Mouse (Mus musculus): Measurements from ENCODE around the gene Kcns1. TPM values are rescaled to one million over a fixed set of nuclear protein-coding genes. Genes with fewer than 3 reads are reported as not detected.

Gene Kcns1
- polyA plus RNA-seq, 1 experiment from 2014 or later: 0.29 TPM

DNA sequence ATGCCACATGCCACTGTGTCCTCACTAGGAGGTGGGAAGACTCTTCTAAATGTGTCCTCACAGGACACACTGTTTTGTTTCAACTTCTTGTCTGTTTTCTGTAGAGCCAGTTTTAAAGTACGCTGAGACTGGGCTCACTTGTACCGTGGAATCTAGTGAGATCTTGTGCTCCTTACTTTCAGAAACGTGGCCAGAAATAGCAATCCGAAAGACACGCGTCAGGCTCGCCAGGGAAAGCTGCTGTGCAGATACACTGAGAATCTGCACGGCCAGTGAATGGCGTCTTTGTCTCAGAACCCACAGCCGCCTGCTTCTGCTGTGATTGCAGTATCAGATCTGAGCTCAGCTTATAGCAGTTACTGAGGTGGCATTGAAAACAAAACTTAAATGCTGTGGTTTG is 28.9 kb downstream of the Kcns1 start:
- ATAC-seq (replicated peaks; ENCODE audit: extremely low read depth, insufficient read depth, low FRiP score): peak; percentile 58; the same call in 1 of the 2 replicates
- Histone ChIP-seq H3K36me3 (ENCODE audit: control insufficient read depth, insufficient read depth) (no peaks in the 10 kb centered on the region), H3K27ac (ENCODE audit: low read length) (peak overlapping the region; percentile 80), H3K27me3 (ENCODE audit: control insufficient read depth, insufficient read depth, low read length) (no peaks in the 10 kb centered on the region), H3K9ac (ENCODE audit: low read length) (0 out of 2 replicates have a peak overlapping the region, but pooled peaks have one; percentile 6), H3K4me1 (ENCODE audit: control insufficient read depth, insufficient read depth, low read length) (peaks cover 15% of the 10 kb centered on the region), H3K4me2 (ENCODE audit: low read depth, low read length) (peak overlapping the region; percentile 51), H3K4me3 (ENCODE audit: low read length) (peak overlapping the region; percentile 13; the same call in 1 of the 2 replicates), H3K9me3 (replicated peaks; ENCODE audit: control insufficient read depth, low read length) (no peaks in the 10 kb centered on the region)
- WGBS: 25% methylated on average over 10 of the region's 10 CpGs

DNA sequence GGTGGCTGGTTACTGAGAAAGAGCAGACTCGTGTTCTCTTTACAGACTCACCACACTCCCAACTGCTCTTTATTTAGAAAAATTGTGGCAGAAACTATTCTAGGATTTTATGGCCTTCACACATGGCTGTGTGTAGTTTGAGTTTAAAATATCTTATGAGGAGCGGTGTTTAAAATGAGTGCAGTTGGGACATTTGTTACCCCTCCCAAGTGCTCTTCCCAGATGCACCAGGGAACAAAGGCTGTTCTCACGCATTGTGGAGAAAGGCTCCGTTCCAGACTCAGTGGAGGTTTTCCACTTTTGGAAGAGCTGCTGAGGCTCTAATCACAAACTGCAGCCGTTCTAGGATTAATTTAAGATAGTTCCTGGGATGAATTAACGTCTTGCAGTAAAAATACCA is 33.2 kb downstream of the Kcns1 start:
- Histone ChIP-seq H3K27me3 (ENCODE audit: control insufficient read depth, insufficient read depth, low read length) (no peaks in the 10 kb centered on the region), H3K9ac (ENCODE audit: low read length) (no peak overlapping the region), H3K27ac (ENCODE audit: low read length) (no peak overlapping the region), H3K36me3 (ENCODE audit: control insufficient read depth, insufficient read depth) (no peaks in the 10 kb centered on the region), H3K4me1 (ENCODE audit: control insufficient read depth, insufficient read depth, low read length) (peaks cover 28% of the 10 kb centered on the region), H3K4me2 (ENCODE audit: low read depth, low read length) (no peak overlapping the region), H3K4me3 (ENCODE audit: low read length) (no peak overlapping the region), H3K9me3 (replicated peaks; ENCODE audit: control insufficient read depth, low read length) (no peaks in the 10 kb centered on the region)
- ATAC-seq (replicated peaks; ENCODE audit: extremely low read depth, insufficient read depth, low FRiP score): no peak
- 49% methylated on average over 6 of the region's 6 CpGs for WGBS

GRCm38 (mm10) chr2:164136393-164136792 is 34.5 kb downstream of the Kcns1 start:
- WGBS: 19% methylated on average over 2 of the region's 2 CpGs
- peaks cover 17% of the 10 kb centered on the region for H3K4me1 ChIP-seq (ENCODE audit: control insufficient read depth, insufficient read depth, low read length)
- H3K4me2 ChIP-seq (ENCODE audit: low read depth, low read length): no peak overlapping the region
- no peaks in the 10 kb centered on the region for H3K27me3 ChIP-seq (ENCODE audit: control insufficient read depth, insufficient read depth, low read length)
- ATAC-seq (replicated peaks; ENCODE audit: extremely low read depth, insufficient read depth, low FRiP score): no peak; the same call in 1 of the 2 replicates
- H3K4me3 ChIP-seq (ENCODE audit: low read length): no peak overlapping the region
- no peak overlapping the region for H3K27ac ChIP-seq (ENCODE audit: low read length)
- no peaks in the 10 kb centered on the region for H3K9me3 ChIP-seq (replicated peaks; ENCODE audit: control insufficient read depth, low read length)
- no peaks in the 10 kb centered on the region for H3K36me3 ChIP-seq (ENCODE audit: control insufficient read depth, insufficient read depth)
- H3K9ac ChIP-seq (ENCODE audit: low read length): no peak overlapping the region

GRCm38 (mm10) chr2:164135367-164135766 is 35.5 kb downstream of the Kcns1 start:
- no peak for ATAC-seq (replicated peaks; ENCODE audit: extremely low read depth, insufficient read depth, low FRiP score)
- no peak overlapping the region for H3K4me3 ChIP-seq (ENCODE audit: low read length)
- H3K36me3 ChIP-seq (ENCODE audit: control insufficient read depth, insufficient read depth): no peaks in the 10 kb centered on the region
- H3K9ac ChIP-seq (ENCODE audit: low read length): no peak overlapping the region
- no peak overlapping the region for H3K4me2 ChIP-seq (ENCODE audit: low read depth, low read length)
- no peaks in the 10 kb centered on the region for H3K27me3 ChIP-seq (ENCODE audit: control insufficient read depth, insufficient read depth, low read length)
- no peak overlapping the region for H3K27ac ChIP-seq (ENCODE audit: low read length)
- WGBS: 74% methylated on average over 1 of the region's 1 CpGs
- H3K9me3 ChIP-seq (replicated peaks; ENCODE audit: control insufficient read depth, low read length): no peaks in the 10 kb centered on the region
- H3K4me1 ChIP-seq (ENCODE audit: control insufficient read depth, insufficient read depth, low read length): peaks cover 15% of the 10 kb centered on the region

DNA sequence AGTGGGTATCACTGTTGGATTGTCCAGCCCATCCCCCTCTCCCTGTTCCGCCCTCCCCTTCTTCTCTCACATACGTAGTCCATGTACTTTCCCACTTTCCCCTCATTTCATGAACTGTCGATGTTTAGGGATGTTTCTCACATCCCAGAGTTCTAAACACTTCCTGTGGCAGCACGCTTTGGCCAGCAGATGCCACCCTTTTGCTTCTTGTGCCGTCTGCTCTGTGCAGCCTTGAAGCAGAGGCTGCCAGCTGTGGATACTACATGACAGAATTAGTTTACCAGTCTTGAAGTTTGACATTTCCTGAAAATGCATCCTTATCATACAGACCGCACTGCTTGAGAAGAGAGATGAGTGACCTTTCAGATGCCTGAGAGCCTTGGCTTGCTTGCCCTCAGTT is 36.4 kb downstream of the Kcns1 start:
- 55% methylated on average over 6 of the region's 6 CpGs for whole genome bisulfite sequencing
- Histone ChIP-seq H3K36me3 (ENCODE audit: control insufficient read depth, insufficient read depth) (no peaks in the 10 kb centered on the region), H3K4me3 (ENCODE audit: low read length) (no peak overlapping the region), H3K9ac (ENCODE audit: low read length) (no peak overlapping the region), H3K4me2 (ENCODE audit: low read depth, low read length) (no peak overlapping the region), H3K27me3 (ENCODE audit: control insufficient read depth, insufficient read depth, low read length) (no peaks in the 10 kb centered on the region), H3K27ac (ENCODE audit: low read length) (no peak overlapping the region), H3K4me1 (ENCODE audit: control insufficient read depth, insufficient read depth, low read length) (peaks cover 15% of the 10 kb centered on the region), H3K9me3 (replicated peaks; ENCODE audit: control insufficient read depth, low read length) (no peaks in the 10 kb centered on the region)
- ATAC-seq (replicated peaks; ENCODE audit: extremely low read depth, insufficient read depth, low FRiP score): no peak

GRCm38 (mm10) chr2:164131586-164131985 is 39.3 kb downstream of the Kcns1 start:
- no peak overlapping the region for H3K4me2 ChIP-seq (ENCODE audit: low read depth, low read length)
- no peaks in the 10 kb centered on the region for H3K9me3 ChIP-seq (replicated peaks; ENCODE audit: control insufficient read depth, low read length)
- H3K27ac ChIP-seq (ENCODE audit: low read length): no peak overlapping the region
- no peak overlapping the region for H3K9ac ChIP-seq (ENCODE audit: low read length)
- H3K4me3 ChIP-seq (ENCODE audit: low read length): no peak overlapping the region
- no peaks in the 10 kb centered on the region for H3K36me3 ChIP-seq (ENCODE audit: control insufficient read depth, insufficient read depth)
- H3K27me3 ChIP-seq (ENCODE audit: control insufficient read depth, insufficient read depth, low read length): no peaks in the 10 kb centered on the region
- WGBS: 94% methylated on average over 1 of the region's 1 CpGs
- no peak for ATAC-seq (replicated peaks; ENCODE audit: extremely low read depth, insufficient read depth, low FRiP score)
- peaks cover 12% of the 10 kb centered on the region for H3K4me1 ChIP-seq (ENCODE audit: control insufficient read depth, insufficient read depth, low read length)

- no peak overlapping the region for H3K4me3 ChIP-seq (ENCODE audit: low read length)
- no peaks in the 10 kb centered on the region for H3K27me3 ChIP-seq (ENCODE audit: control insufficient read depth, insufficient read depth, low read length)
- H3K27ac ChIP-seq (ENCODE audit: low read length): no peak overlapping the region
- no peaks in the 10 kb centered on the region for H3K4me1 ChIP-seq (ENCODE audit: control insufficient read depth, insufficient read depth, low read length)
- H3K36me3 ChIP-seq (ENCODE audit: control insufficient read depth, insufficient read depth): peaks cover under 1% of the 10 kb centered on the region; the same call in 1 of the 2 replicates
- no peak for ATAC-seq (replicated peaks; ENCODE audit: extremely low read depth, insufficient read depth, low FRiP score)
- no peaks in the 10 kb centered on the region for H3K9me3 ChIP-seq (replicated peaks; ENCODE audit: control insufficient read depth, low read length)
- 84% methylated on average over 12 of the region's 12 CpGs for WGBS
- no peak overlapping the region for H3K9ac ChIP-seq (ENCODE audit: low read length)
- H3K4me2 ChIP-seq (ENCODE audit: low read depth, low read length): no peak overlapping the region
These were observed 42.1 kb downstream of the Kcns1 start for GRCm38 (mm10) chr2:164128576-164129411.

DNA sequence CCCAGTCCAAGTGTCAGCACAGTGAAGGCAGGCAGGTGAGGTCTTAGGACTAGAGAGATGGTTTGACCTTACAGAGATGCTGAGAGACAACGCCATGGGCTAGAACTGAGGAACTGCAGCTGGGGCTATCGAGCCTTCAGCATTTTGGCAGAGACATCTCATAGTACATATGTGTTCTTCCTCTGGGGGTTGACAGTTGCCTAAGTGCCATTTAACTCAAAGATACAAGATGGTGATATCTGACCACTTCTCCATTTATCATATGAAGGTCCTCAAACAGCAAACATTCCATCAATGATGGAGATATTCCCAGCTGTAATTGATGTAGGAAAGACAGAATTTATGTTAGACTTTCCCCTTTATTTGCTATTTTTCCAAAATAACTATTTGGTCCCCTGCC is 43.6 kb downstream of the Kcns1 start:
- H3K27ac ChIP-seq (ENCODE audit: low read length): no peak overlapping the region
- no peak overlapping the region for H3K4me2 ChIP-seq (ENCODE audit: low read depth, low read length)
- H3K4me1 ChIP-seq (ENCODE audit: control insufficient read depth, insufficient read depth, low read length): no peaks in the 10 kb centered on the region
- H3K36me3 ChIP-seq (ENCODE audit: control insufficient read depth, insufficient read depth): peaks cover 6% of the 10 kb centered on the region; the same call in 1 of the 2 replicates
- no peak overlapping the region for H3K9ac ChIP-seq (ENCODE audit: low read length)
- no peak for ATAC-seq (replicated peaks; ENCODE audit: extremely low read depth, insufficient read depth, low FRiP score)
- 91% methylated on average over 2 of the region's 2 CpGs for WGBS
- H3K27me3 ChIP-seq (ENCODE audit: control insufficient read depth, insufficient read depth, low read length): no peaks in the 10 kb centered on the region
- H3K9me3 ChIP-seq (replicated peaks; ENCODE audit: control insufficient read depth, low read length): no peaks in the 10 kb centered on the region
- no peak overlapping the region for H3K4me3 ChIP-seq (ENCODE audit: low read length)

DNA sequence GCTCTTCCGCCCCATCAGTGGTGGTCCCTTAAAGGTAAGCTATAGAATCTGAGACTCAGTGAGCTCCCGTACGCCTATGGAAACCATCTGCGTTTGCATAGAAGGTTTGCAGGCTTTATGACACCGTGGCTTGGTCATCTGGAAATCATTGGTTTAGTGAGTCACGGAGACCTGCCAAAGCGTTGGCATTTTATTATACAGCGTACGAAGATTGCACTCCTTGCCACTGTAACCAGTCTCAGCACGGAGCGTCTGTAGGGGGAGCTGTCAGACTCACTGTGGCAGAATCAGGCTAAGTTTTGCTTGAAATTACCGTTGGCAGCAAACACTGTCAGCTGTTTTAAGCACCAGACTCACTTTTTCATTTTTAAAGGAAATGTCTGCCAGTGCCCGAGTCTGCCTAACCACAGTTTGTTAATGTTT is 44.4 kb downstream of the Kcns1 start:
- Histone ChIP-seq H3K4me1 (ENCODE audit: control insufficient read depth, insufficient read depth, low read length) (no peaks in the 10 kb centered on the region), H3K9me3 (replicated peaks; ENCODE audit: control insufficient read depth, low read length) (no peaks in the 10 kb centered on the region), H3K4me3 (ENCODE audit: low read length) (no peak overlapping the region), H3K36me3 (ENCODE audit: control insufficient read depth, insufficient read depth) (peaks cover 6% of the 10 kb centered on the region; the same call in 1 of the 2 replicates), H3K9ac (ENCODE audit: low read length) (no peak overlapping the region), H3K27ac (ENCODE audit: low read length) (no peak overlapping the region), H3K27me3 (ENCODE audit: control insufficient read depth, insufficient read depth, low read length) (no peaks in the 10 kb centered on the region), H3K4me2 (ENCODE audit: low read depth, low read length) (no peak overlapping the region)
- WGBS: 79% methylated on average over 13 of the region's 13 CpGs
- ATAC-seq (replicated peaks; ENCODE audit: extremely low read depth, insufficient read depth, low FRiP score): no peak

All from heart, embryonic 16.5 days (tissue).